Mouse (Mus musculus) forebrain, postnatal 0 days (tissue): Measurements from ENCODE around the gene Pax5. TPM values are rescaled to one million over a fixed set of nuclear protein-coding genes. Genes with fewer than 3 reads are reported as not detected.

Experiments
- ATAC-seq: fragments of 200-750 bp; cut with Nextera tagmentation; 2 replicates; pipeline ENCODE4 v1.8.0; 2017; ENCODE audit warnings: mild to moderate bottlenecking, moderate library complexity
- DNase-seq: peaks from one replicate; pipeline ENCODE4 v3.0.0-alpha.2; 2015
- H3K27ac ChIP-seq: fragments of 300-500 bp; sonication (generic); 2 replicates; pipeline ENCODE4 v1.5.1; 2014; ENCODE audit warnings: low read depth, mild to moderate bottlenecking, antibody characterized with exemption, low read length, moderate library complexity, mixed read lengths
- H3K27me3 ChIP-seq: fragments of 300-500 bp; sonication (generic); 2 replicates; pipeline ENCODE4 v1.6.1; 2014; ENCODE audit warnings: mild to moderate bottlenecking, low read length, mixed read lengths; ENCODE audit not compliant: insufficient read depth
- H3K36me3 ChIP-seq: fragments of 300-500 bp; sonication (generic); 2 replicates; pipeline ENCODE4 v1.6.1; 2014; ENCODE audit warnings: mild to moderate bottlenecking, moderate library complexity; ENCODE audit not compliant: insufficient read depth
- H3K4me1 ChIP-seq: fragments of 300-500 bp; sonication (generic); 2 replicates; pipeline ENCODE4 v1.6.1; 2014; ENCODE audit warnings: antibody characterized with exemption; ENCODE audit not compliant: insufficient read depth
- H3K4me2 ChIP-seq: fragments of 300-500 bp; sonication (generic); 2 replicates; pipeline ENCODE4 v1.6.1; 2014; ENCODE audit warnings: low read depth, mild to moderate bottlenecking, moderate library complexity
- H3K4me3 ChIP-seq: fragments of 300-500 bp; sonication (generic); 2 replicates; pipeline ENCODE4 v1.5.1; 2014; ENCODE audit warnings: low read depth, low read length, mixed read lengths
- H3K9ac ChIP-seq: fragments of 300-500 bp; sonication (generic); 2 replicates; pipeline ENCODE4 v1.6.1; 2014; ENCODE audit warnings: mild to moderate bottlenecking
- H3K9me3 ChIP-seq: fragments of 300-500 bp; sonication (generic); 2 replicates; pipeline ENCODE4 v1.6.1; 2016; ENCODE audit warnings: low read length
- CTCF ChIP-seq: sonication (generic); IDR thresholded peaks from 2 replicates; pipeline ENCODE4 v1.5.1; 2016; ENCODE audit warnings: antibody characterized with exemption, control low read depth, low read depth
- WGBS: fragments of 180-500 bp; shearing (Covaris S2); extraction: QIAGEN DNeasy Blood & Tissue Kit; methylation state at CpG from one replicate; pipeline ENCODE4 v1.1.7; 2014; 5-methylcytosine and 5-hydroxymethylcytosine counted together
- polyA plus RNA-seq: library from polyadenylated mRNA; unstranded; fragments of >200 nt; fragmentation: Nextera tagmentation; extraction: Ambion mirVana; gene quantifications from 2 replicates; pipeline ENCODE4 v1.2.1, GENCODE M21; 2015
- total RNA-seq: library from RNA; depleted of rRNA; stranded (reverse); fragments of >200 nt; gene quantifications from 2 replicates; pipeline ENCODE4 v1.2.3, GENCODE M21; 2014

The Pax5 gene
- total and polyA plus RNA-seq, 2 experiments from 2014 or later: 0.01 to 0.14 TPM

DNA sequence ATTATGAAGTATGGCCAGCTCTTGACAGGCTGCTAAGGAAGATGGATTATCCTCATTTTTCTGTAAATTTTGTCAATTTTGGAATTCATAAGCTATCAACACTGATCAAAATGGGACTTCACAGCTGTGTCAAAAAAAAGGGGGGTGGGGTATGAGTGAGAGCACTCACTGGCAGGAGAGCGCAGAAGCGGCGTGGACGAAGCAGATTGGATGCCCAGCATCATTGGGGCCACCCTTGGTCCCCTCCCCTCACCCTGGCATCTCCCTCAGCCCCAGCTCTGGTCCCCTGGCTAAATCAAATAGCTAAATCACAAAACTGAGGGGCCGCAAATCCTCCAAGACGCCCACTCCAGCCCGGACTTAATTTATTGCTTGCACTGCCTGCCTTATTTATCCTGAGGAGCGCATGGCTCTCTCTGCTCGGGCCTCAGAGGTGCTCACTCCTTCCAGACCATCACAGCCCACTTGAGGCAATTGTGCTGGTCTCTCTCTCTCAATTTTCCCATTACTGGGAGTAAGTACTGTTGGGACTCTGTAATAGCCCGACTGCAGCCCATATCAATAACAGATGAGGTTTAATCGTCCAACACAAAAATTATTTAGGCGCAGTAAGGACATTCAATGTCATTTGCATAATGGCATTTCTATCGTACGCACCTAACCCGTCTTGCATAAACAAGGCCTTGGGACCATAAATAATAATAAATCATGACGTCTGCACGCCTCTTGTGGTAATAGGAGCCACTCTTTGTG is 87.4 kb downstream of the Pax5 start:
- DNase-seq (no peak), ATAC-seq (no peak)
- no peak overlapping the region for H3K4me3 ChIP-seq
- no peaks in the 10 kb centered on the region for H3K4me1 ChIP-seq
- H3K27ac ChIP-seq: no peak overlapping the region
- H3K9me3 ChIP-seq: peaks cover 4% of the 10 kb centered on the region; the same call in 1 of the 2 replicates
- no peak for TF ChIP-seq CTCF
- H3K36me3 ChIP-seq: no peaks in the 10 kb centered on the region
- H3K27me3 ChIP-seq: no peaks in the 10 kb centered on the region
- WGBS: 85% methylated on average over 17 of the region's 17 CpGs
- no peak overlapping the region for H3K4me2 ChIP-seq
- no peak overlapping the region for H3K9ac ChIP-seq

DNA sequence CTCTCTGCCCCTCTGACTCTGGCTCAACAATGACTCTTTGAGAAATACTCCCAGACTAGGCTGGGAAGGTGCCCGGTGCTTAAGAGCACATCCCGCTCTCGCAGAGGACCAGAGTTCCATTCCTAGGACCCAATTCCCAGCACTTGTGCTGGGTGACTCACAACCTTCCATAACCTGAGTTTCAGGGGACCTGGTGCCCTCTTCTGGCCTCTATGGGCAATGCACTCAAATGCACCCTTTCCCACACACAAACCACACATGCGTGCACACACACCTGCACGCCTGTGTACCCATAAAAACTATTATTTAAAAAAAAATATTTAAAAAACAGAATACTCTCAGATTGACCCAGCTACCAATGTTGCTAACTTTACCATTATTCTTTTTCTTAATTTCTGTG is 90.0 kb downstream of the Pax5 start:
- Histone ChIP-seq H3K4me1 (no peaks in the 10 kb centered on the region), H3K9me3 (peaks cover 4% of the 10 kb centered on the region; the same call in 1 of the 2 replicates), H3K27ac (no peak overlapping the region), H3K9ac (no peak overlapping the region), H3K27me3 (no peaks in the 10 kb centered on the region), H3K4me2 (no peak overlapping the region), H3K36me3 (no peaks in the 10 kb centered on the region), H3K4me3 (no peak overlapping the region)
- ATAC-seq (no peak), DNase-seq (no peak)
- no peak for TF ChIP-seq CTCF
- WGBS: 97% methylated on average over 5 of the region's 5 CpGs

DNA sequence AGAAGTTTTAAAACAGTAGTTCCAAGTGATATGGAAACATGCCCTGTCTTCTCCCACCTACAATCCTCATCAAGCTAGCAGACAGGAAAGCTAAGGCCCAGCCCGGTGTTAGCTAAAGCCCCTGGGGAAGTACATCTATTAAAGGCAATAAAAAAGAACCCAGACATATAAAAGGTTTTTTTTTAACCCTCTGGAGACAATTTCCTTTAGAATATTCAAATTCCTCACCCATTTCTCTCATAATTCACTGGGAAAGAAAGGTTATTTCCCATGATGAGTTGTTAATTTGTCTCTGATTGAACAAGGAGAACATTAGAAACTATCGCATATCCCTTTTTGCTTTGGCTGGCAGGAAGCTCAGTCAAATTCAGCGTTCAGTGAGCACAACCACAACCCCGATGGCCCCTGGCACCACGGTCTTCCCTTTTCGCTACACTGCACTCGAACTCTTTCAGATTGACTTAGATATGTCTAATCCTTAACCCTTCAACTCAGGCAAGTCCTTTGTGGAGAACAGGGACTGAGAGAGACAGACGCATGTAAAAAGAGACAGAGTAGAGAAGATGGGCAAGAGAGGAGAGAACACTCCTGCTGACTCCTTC is 96.1 kb downstream of the Pax5 start:
- 88% methylated on average over 8 of the region's 8 CpGs for WGBS
- Histone ChIP-seq H3K9ac (no peak overlapping the region), H3K27ac (no peak overlapping the region), H3K4me2 (no peak overlapping the region), H3K4me3 (no peak overlapping the region), H3K27me3 (no peaks in the 10 kb centered on the region), H3K4me1 (no peaks in the 10 kb centered on the region), H3K9me3 (no peaks in the 10 kb centered on the region), H3K36me3 (no peaks in the 10 kb centered on the region)
- DNase-seq: no peak
- no peak for ATAC-seq
- no peak for TF ChIP-seq CTCF

DNA sequence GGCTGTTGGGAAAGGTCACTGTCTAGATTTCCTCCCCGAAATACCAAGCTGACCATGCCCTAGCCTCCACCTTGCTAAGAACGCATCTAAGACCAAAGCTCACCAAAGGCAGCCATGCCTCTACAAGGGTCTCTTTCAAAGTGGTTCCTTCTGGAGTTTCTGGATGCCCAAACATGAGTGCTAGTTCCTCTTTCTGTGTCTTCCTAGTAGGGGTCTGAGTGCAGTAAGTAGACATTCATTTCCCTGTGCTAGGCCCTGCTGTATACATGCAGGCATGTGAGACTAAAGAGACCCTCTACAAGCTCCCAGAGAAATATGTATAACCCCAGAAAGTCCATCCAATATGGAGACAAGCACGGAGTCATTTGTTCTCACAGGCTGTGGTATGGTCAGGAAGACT is 97.9 kb downstream of the Pax5 start:
- no peaks in the 10 kb centered on the region for H3K36me3 ChIP-seq

DNA sequence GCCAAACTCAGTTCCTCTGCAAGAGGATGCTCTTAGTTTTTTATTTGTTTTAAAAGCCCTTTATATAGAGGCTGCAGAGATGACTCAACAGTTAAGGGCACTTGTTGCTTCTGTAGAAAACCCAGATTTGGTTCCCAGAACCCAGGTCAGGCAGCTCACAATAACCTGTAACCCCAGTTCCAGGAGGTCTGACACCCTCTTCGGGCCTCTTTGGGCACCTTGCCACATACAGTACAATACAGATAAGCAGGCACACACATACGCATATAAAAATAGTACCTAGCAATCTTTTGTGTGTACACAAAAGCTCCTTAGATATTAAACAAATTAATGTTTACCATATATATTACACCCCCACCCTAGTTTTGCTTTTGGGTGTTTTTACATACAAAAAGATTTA is 104.8 kb downstream of the Pax5 start:
- H3K4me3 ChIP-seq: no peak overlapping the region
- no peak overlapping the region for H3K27ac ChIP-seq
- H3K27me3 ChIP-seq: no peaks in the 10 kb centered on the region
- no peaks in the 10 kb centered on the region; the same call in 1 of the 2 replicates for H3K4me1 ChIP-seq
- ATAC-seq (no peak), DNase-seq (no peak)
- H3K9ac ChIP-seq: no peak overlapping the region
- H3K36me3 ChIP-seq: no peaks in the 10 kb centered on the region
- H3K9me3 ChIP-seq: no peaks in the 10 kb centered on the region
- WGBS: 57% methylated on average over 2 of the region's 2 CpGs
- no peak for TF ChIP-seq CTCF
- H3K4me2 ChIP-seq: no peak overlapping the region

More for the DNA sequence above, 97.9 kb downstream of the Pax5 start:
- WGBS: 86% methylated on average over 3 of the region's 3 CpGs
- ATAC-seq: no peak
- Histone ChIP-seq H3K4me1 (no peaks in the 10 kb centered on the region), H3K27me3 (no peaks in the 10 kb centered on the region), H3K9me3 (no peaks in the 10 kb centered on the region), H3K4me2 (no peak overlapping the region), H3K27ac (no peak overlapping the region), H3K4me3 (no peak overlapping the region), H3K9ac (no peak overlapping the region)
- no peak for TF ChIP-seq CTCF
- DNase-seq: no peak

DNA sequence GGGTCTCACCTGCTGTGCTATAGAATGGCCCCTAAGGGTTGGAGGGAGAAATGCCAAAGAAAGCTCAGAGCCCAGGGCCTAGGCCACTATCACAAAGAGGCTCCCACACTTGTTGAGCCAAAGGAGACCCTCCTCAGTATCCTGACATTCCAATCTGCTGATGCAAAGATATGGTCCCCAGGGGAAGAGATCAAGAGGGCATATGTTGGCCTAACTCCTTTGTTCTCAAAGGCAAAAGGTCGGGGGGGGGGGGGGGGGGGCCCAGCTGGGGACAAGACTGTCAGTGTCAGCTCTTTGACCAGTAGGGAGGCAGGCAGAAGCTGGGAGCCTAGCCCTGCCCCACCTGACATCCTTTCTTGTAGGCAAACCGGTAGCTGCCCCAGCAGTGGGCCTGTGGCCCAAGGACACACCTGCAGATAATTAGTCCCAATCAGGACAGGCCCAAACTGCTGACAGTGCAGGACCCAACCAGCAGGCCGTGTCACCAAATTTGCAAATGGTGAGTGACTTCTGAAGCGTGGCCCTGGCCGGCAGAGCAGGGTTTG is 108.0 kb downstream of the Pax5 start:
- Histone ChIP-seq H3K27me3 (no peaks in the 10 kb centered on the region), H3K4me1 (no peaks in the 10 kb centered on the region; the same call in 1 of the 2 replicates), H3K9ac (no peak overlapping the region), H3K36me3 (no peaks in the 10 kb centered on the region), H3K4me3 (no peak overlapping the region), H3K27ac (no peak overlapping the region), H3K4me2 (no peak overlapping the region), H3K9me3 (no peaks in the 10 kb centered on the region)
- ATAC-seq (no peak), DNase-seq (no peak)
- WGBS: 13% methylated on average over 5 of the region's 5 CpGs
- TF ChIP-seq CTCF: no peak

DNA sequence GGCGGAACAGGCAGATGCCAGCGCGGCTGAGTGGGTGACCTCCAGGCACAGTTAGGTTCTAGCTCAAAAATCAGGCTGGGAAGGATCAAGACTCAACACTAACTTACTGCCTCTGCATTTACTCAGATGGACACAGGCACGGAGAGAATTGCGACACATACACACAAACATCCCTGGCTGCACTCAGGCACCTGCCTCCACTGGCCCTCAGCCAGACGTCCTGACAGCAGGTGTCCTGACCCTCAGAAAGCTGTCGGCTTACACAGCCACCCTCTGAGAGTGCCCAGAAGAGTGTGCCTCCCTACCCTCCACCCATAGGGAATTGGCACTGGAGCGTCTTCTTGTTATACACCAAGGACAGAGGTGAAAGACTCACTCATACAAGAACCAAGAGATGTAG is 108.9 kb downstream of the Pax5 start:
- H3K27me3 ChIP-seq: no peaks in the 10 kb centered on the region
- no peak for TF ChIP-seq CTCF
- 50% methylated on average over 8 of the region's 8 CpGs for WGBS
- no peak overlapping the region for H3K9ac ChIP-seq
- H3K4me3 ChIP-seq: no peak overlapping the region
- no peaks in the 10 kb centered on the region for H3K36me3 ChIP-seq
- DNase-seq (no peak), ATAC-seq (no peak)
- no peaks in the 10 kb centered on the region; the same call in 1 of the 2 replicates for H3K4me1 ChIP-seq
- no peak overlapping the region for H3K27ac ChIP-seq
- H3K9me3 ChIP-seq: no peaks in the 10 kb centered on the region
- H3K4me2 ChIP-seq: no peak overlapping the region
